Mouse (Mus musculus): Measurements from ENCODE around the gene Bcl7b. TPM values are rescaled to one million over a fixed set of nuclear protein-coding genes. Genes with fewer than 3 reads are reported as not detected.

Bcl7b gene
- polyA plus RNA-seq, 1 experiment from 2014 or later = 40.2 TPM

GRCm38 (mm10) chr5:135134534-135134933 lies 33.5 kb upstream of the Bcl7b start:
- peaks cover 25% of the 10 kb centered on the region for H3K27me3 ChIP-seq (ENCODE audit: control insufficient read depth, insufficient read depth, low read length)

GRCm38 (mm10) chr5:135139881-135140280 lies 28.2 kb upstream of the Bcl7b start:
- Histone ChIP-seq H3K4me1 (ENCODE audit: control insufficient read depth, insufficient read depth, low read length) (no peaks in the 10 kb centered on the region), H3K27me3 (ENCODE audit: control insufficient read depth, insufficient read depth, low read length) (no peaks in the 10 kb centered on the region), H3K27ac (replicated peaks; ENCODE audit: low read depth, low read length) (no peak overlapping the region), H3K36me3 (replicated peaks; ENCODE audit: control insufficient read depth, insufficient read depth, low read depth, low read length) (no peaks in the 10 kb centered on the region), H3K4me2 (ENCODE audit: low read depth, low read length) (no peak overlapping the region), H3K4me3 (ENCODE audit: low read depth, low read length) (no peak overlapping the region), H3K9ac (replicated peaks; ENCODE audit: low read length) (no peak overlapping the region), H3K9me3 (replicated peaks; ENCODE audit: control insufficient read depth, low read length) (no peaks in the 10 kb centered on the region)
- WGBS = 59% methylated on average over 2 of the region's 2 CpGs
- ATAC-seq (replicated peaks; ENCODE audit: insufficient number of reproducible peaks, low FRiP score, low TSS enrichment, low read depth) (no peak), DNase-seq (ENCODE audit: low spot score) (no peak)

More at GRCm38 (mm10) chr5:135134534-135134933, 33.5 kb upstream of the Bcl7b start:
- Histone ChIP-seq H3K27ac (replicated peaks; ENCODE audit: low read depth, low read length) (no peak overlapping the region), H3K4me1 (ENCODE audit: control insufficient read depth, insufficient read depth, low read length) (no peaks in the 10 kb centered on the region), H3K9me3 (replicated peaks; ENCODE audit: control insufficient read depth, low read length) (no peaks in the 10 kb centered on the region), H3K9ac (replicated peaks; ENCODE audit: low read length) (no peak overlapping the region), H3K4me2 (ENCODE audit: low read depth, low read length) (no peak overlapping the region), H3K4me3 (ENCODE audit: low read depth, low read length) (no peak overlapping the region), H3K36me3 (replicated peaks; ENCODE audit: control insufficient read depth, insufficient read depth, low read depth, low read length) (no peaks in the 10 kb centered on the region)
- 1% methylated on average over 8 of the region's 8 CpGs for WGBS
- DNase-seq (ENCODE audit: low spot score) = peak; percentile 61
- ATAC-seq (replicated peaks; ENCODE audit: insufficient number of reproducible peaks, low FRiP score, low TSS enrichment, low read depth) = no peak

- H3K4me1 ChIP-seq (ENCODE audit: control insufficient read depth, insufficient read depth, low read length) = no peaks in the 10 kb centered on the region
- no peak overlapping the region for H3K27ac ChIP-seq (replicated peaks; ENCODE audit: low read depth, low read length)
- no peak overlapping the region for H3K9ac ChIP-seq (replicated peaks; ENCODE audit: low read length)
- H3K36me3 ChIP-seq (replicated peaks; ENCODE audit: control insufficient read depth, insufficient read depth, low read depth, low read length) = no peaks in the 10 kb centered on the region
- no peak overlapping the region for H3K4me2 ChIP-seq (ENCODE audit: low read depth, low read length)
- H3K4me3 ChIP-seq (ENCODE audit: low read depth, low read length) = no peak overlapping the region
- 57% methylated on average over 4 of the region's 4 CpGs for WGBS
- H3K27me3 ChIP-seq (ENCODE audit: control insufficient read depth, insufficient read depth, low read length) = no peaks in the 10 kb centered on the region
- ATAC-seq (replicated peaks; ENCODE audit: insufficient number of reproducible peaks, low FRiP score, low TSS enrichment, low read depth) (no peak), DNase-seq (ENCODE audit: low spot score) (no peak)
- no peaks in the 10 kb centered on the region for H3K9me3 ChIP-seq (replicated peaks; ENCODE audit: control insufficient read depth, low read length)
Observed at GRCm38 (mm10) chr5:135144469-135144868, 23.6 kb upstream of the Bcl7b start.

- Histone ChIP-seq H3K4me1 (ENCODE audit: control insufficient read depth, insufficient read depth, low read length) (no peaks in the 10 kb centered on the region; the same call in 1 of the 2 replicates), H3K9ac (replicated peaks; ENCODE audit: low read length) (no peak overlapping the region), H3K27ac (replicated peaks; ENCODE audit: low read depth, low read length) (no peak overlapping the region), H3K4me2 (ENCODE audit: low read depth, low read length) (no peak overlapping the region), H3K27me3 (ENCODE audit: control insufficient read depth, insufficient read depth, low read length) (no peaks in the 10 kb centered on the region), H3K36me3 (replicated peaks; ENCODE audit: control insufficient read depth, insufficient read depth, low read depth, low read length) (no peaks in the 10 kb centered on the region), H3K4me3 (ENCODE audit: low read depth, low read length) (no peak overlapping the region), H3K9me3 (replicated peaks; ENCODE audit: control insufficient read depth, low read length) (no peaks in the 10 kb centered on the region)
- no peak for DNase-seq (ENCODE audit: low spot score)
- no peak for ATAC-seq (replicated peaks; ENCODE audit: insufficient number of reproducible peaks, low FRiP score, low TSS enrichment, low read depth)
- 89% methylated on average over 3 of the region's 3 CpGs for WGBS
Observed at GRCm38 (mm10) chr5:135145532-135145931, 22.6 kb upstream of the Bcl7b start.

- H3K4me3 ChIP-seq (ENCODE audit: low read depth, low read length) = no peak overlapping the region
Observed at GRCm38 (mm10) chr5:135145955-135146354, 22.1 kb upstream of the Bcl7b start.

GRCm38 (mm10) chr5:135148715-135149052 lies 19.4 kb upstream of the Bcl7b start:
- Histone ChIP-seq H3K4me2 (ENCODE audit: low read depth, low read length) (peak overlapping the region; percentile 53), H3K4me1 (ENCODE audit: control insufficient read depth, insufficient read depth, low read length) (no peaks in the 10 kb centered on the region; the same call in 1 of the 2 replicates), H3K9ac (replicated peaks; ENCODE audit: low read length) (peak overlapping the region; percentile 60), H3K9me3 (replicated peaks; ENCODE audit: control insufficient read depth, low read length) (no peaks in the 10 kb centered on the region), H3K27ac (replicated peaks; ENCODE audit: low read depth, low read length) (no peak overlapping the region; the same call in 1 of the 2 replicates), H3K4me3 (ENCODE audit: low read depth, low read length) (peak overlapping the region; percentile 74), H3K36me3 (replicated peaks; ENCODE audit: control insufficient read depth, insufficient read depth, low read depth, low read length) (no peaks in the 10 kb centered on the region), H3K27me3 (ENCODE audit: control insufficient read depth, insufficient read depth, low read length) (no peaks in the 10 kb centered on the region)
- ATAC-seq (replicated peaks; ENCODE audit: insufficient number of reproducible peaks, low FRiP score, low TSS enrichment, low read depth) (peak; percentile 2; the same call in 1 of the 2 replicates), DNase-seq (ENCODE audit: low spot score) (no peak)
- whole genome bisulfite sequencing = under 1% methylated on average over 13 of the region's 13 CpGs

More at GRCm38 (mm10) chr5:135145955-135146354, 22.1 kb upstream of the Bcl7b start:
- H3K4me1 ChIP-seq (ENCODE audit: control insufficient read depth, insufficient read depth, low read length) = no peaks in the 10 kb centered on the region; the same call in 1 of the 2 replicates
- H3K27ac ChIP-seq (replicated peaks; ENCODE audit: low read depth, low read length) = no peak overlapping the region
- no peak overlapping the region for H3K4me2 ChIP-seq (ENCODE audit: low read depth, low read length)
- ATAC-seq (replicated peaks; ENCODE audit: insufficient number of reproducible peaks, low FRiP score, low TSS enrichment, low read depth) (no peak), DNase-seq (ENCODE audit: low spot score) (no peak)
- no peaks in the 10 kb centered on the region for H3K27me3 ChIP-seq (ENCODE audit: control insufficient read depth, insufficient read depth, low read length)
- no peaks in the 10 kb centered on the region for H3K9me3 ChIP-seq (replicated peaks; ENCODE audit: control insufficient read depth, low read length)
- H3K9ac ChIP-seq (replicated peaks; ENCODE audit: low read length) = no peak overlapping the region
- H3K36me3 ChIP-seq (replicated peaks; ENCODE audit: control insufficient read depth, insufficient read depth, low read depth, low read length) = no peaks in the 10 kb centered on the region

- Histone ChIP-seq H3K9me3 (replicated peaks; ENCODE audit: control insufficient read depth, low read length) (no peaks in the 10 kb centered on the region), H3K4me3 (ENCODE audit: low read depth, low read length) (peak within 1 kb of the TSS; percentile 74), H3K4me1 (ENCODE audit: control insufficient read depth, insufficient read depth, low read length) (no peaks in the 10 kb centered on the region; the same call in 1 of the 2 replicates), H3K27me3 (ENCODE audit: control insufficient read depth, insufficient read depth, low read length) (no peaks in the 10 kb centered on the region), H3K9ac (replicated peaks; ENCODE audit: low read length) (peak within 1 kb of the TSS; percentile 75), H3K36me3 (replicated peaks; ENCODE audit: control insufficient read depth, insufficient read depth, low read depth, low read length) (peaks cover 2% of the 10 kb centered on the region; the same call in 1 of the 2 replicates), H3K4me2 (ENCODE audit: low read depth, low read length) (peak within 1 kb of the TSS; percentile 53), H3K27ac (replicated peaks; ENCODE audit: low read depth, low read length) (peak within 1 kb of the TSS; percentile 88)
- peak; percentile 98 for ATAC-seq (replicated peaks; ENCODE audit: insufficient number of reproducible peaks, low FRiP score, low TSS enrichment, low read depth)
- 0% methylated on average over 63 of the region's 63 CpGs for WGBS
- peak; percentile 100 for DNase-seq (ENCODE audit: low spot score)
Observed at GRCm38 (mm10) chr5:135149053-135149819, 18.8 kb upstream of the Bcl7b start, which contains the start of gene Tbl2. Tbl2 (plus strand) TSS chr5:135149657.

- no peaks in the 10 kb centered on the region for H3K27me3 ChIP-seq (ENCODE audit: control insufficient read depth, insufficient read depth, low read length)
- H3K4me2 ChIP-seq (ENCODE audit: low read depth, low read length) = peak overlapping the region; percentile 53
- 0% methylated on average over 19 of the region's 23 CpGs for WGBS
- peak overlapping the region; percentile 74 for H3K4me3 ChIP-seq (ENCODE audit: low read depth, low read length)
- peaks cover 4% of the 10 kb centered on the region; the same call in 1 of the 2 replicates for H3K36me3 ChIP-seq (replicated peaks; ENCODE audit: control insufficient read depth, insufficient read depth, low read depth, low read length)
- no peaks in the 10 kb centered on the region for H3K9me3 ChIP-seq (replicated peaks; ENCODE audit: control insufficient read depth, low read length)
- DNase-seq (ENCODE audit: low spot score) (no peak), ATAC-seq (replicated peaks; ENCODE audit: insufficient number of reproducible peaks, low FRiP score, low TSS enrichment, low read depth) (peak; percentile 0; the same call in 1 of the 2 replicates)
- H3K4me1 ChIP-seq (ENCODE audit: control insufficient read depth, insufficient read depth, low read length) = no peaks in the 10 kb centered on the region; the same call in 1 of the 2 replicates
- H3K27ac ChIP-seq (replicated peaks; ENCODE audit: low read depth, low read length) = 0 out of 2 replicates have a peak overlapping the region, but pooled peaks have one; percentile 20
- peak overlapping the region; percentile 75 for H3K9ac ChIP-seq (replicated peaks; ENCODE audit: low read length)
Observed at GRCm38 (mm10) chr5:135149820-135150178, 18.3 kb upstream of the Bcl7b start.
